Mouse (Mus musculus): ENCODE data around the gene Gpx2.
A peak's percentile ranks its signal among the peaks of the same experiment; 100 is the strongest.

The Gpx2 gene

GRCm38 (mm10) chr12:76752652-76753318 is 42.6 kb downstream of the Gpx2 start:
- DNase-seq (ENCODE audit: low spot score in 2 of 2) = peak; percentile 21 to 22

- DNase-seq (ENCODE audit: low spot score in 2 of 2) = no peak
Observed at GRCm38 (mm10) chr12:76750866-76751459, 44.4 kb downstream of the Gpx2 start.
